Mouse (Mus musculus): Measurements from ENCODE around the gene Vmn1r233. TPM values are rescaled to one million over a fixed set of nuclear protein-coding genes. Genes with fewer than 3 reads are reported as not detected.

Vmn1r233 gene
- not detected for total RNA-seq (2021)

GRCm38 (mm10) chr17:20996364-20996763 lies at the start of gene Vmn1r233:
Gene Vmn1r233 (minus strand): TSS chr17:20996464.
- DNase-seq = no peak

- DNase-seq = no peak
These were observed 22.3 kb upstream of the Vmn1r233 start for GRCm38 (mm10) chr17:21018410-21019080.

GRCm38 (mm10) chr17:21009726-21010125 lies 13.5 kb upstream of the Vmn1r233 start:
- no peak for DNase-seq

DNA sequence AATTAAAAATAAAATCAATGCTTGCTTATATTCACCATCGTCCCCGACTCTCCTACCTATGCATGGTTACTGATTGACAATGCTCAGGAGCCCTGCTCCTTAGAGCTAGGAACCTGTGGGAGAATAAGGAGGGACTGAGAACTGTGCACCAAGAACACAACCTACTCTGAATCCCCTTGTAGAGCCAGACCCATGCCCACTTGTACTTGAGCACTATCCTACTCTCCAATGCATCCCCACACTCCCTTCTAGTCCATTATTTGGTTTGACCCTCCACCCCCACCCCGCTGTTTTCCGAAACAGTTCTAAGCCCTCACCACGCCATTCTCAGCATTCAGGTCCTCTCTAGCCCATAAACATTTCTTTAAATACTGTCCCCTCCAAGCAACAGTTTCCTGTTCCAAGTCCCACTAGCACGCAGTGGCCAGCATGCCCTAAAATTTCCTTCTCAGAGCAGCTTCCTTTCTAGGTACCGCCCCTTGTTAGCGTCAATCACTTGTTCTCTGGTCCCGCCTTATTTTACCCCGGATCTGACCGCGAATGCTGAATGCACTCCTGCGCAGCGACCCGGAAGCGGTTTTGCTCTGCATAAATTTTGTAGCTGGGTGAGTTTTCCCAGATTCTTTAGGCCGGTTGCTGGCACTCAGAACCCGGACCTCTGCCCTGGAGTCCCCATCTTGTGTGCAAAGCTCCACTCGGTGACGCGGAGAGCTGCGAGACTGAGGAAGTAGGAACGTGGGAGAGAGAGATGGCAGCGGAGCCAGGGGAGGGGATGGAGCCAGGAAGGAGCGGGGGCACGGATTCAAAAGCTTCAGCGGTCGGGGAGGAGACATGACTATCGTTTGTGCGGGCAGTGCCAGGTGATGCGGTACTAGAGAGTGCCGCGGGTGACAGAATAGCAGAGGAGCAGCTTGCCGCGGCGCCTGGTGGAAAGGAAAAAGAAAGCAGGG lies 12.4 kb upstream of the Vmn1r233 start, which contains the start of gene Zfp160:
Gene Zfp160 (plus strand): TSS at position 522 of the 950 bp plus-strand sequence.
- DNase-seq = peak; percentile 85

DNA sequence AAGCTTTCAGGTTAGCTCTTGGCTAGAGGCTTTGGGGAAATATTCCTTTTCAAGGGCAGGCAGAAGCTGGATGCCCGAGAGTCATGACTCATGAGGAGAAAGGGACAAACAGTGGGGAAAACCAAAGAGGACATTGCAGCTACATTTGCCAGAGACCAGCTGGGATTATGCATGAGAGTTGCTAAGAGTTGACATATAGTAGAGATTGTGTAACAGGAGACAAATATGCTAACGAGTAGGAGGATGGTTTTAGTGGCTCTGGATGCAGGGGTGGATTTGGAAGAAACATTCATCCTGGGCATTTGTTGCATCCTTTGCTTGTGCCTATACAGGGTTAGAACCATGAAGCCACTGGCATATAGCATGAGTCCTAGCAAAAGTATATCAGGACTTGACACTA lies 2.5 kb downstream of the Vmn1r233 start:
- DNase-seq = no peak

GRCm38 (mm10) chr17:20966681-20967080 lies 29.6 kb downstream of the Vmn1r233 start:
- no peak for DNase-seq

GRCm38 (mm10) chr17:20965421-20965820 lies 30.8 kb downstream of the Vmn1r233 start:
- peak; percentile 14 for DNase-seq

DNA sequence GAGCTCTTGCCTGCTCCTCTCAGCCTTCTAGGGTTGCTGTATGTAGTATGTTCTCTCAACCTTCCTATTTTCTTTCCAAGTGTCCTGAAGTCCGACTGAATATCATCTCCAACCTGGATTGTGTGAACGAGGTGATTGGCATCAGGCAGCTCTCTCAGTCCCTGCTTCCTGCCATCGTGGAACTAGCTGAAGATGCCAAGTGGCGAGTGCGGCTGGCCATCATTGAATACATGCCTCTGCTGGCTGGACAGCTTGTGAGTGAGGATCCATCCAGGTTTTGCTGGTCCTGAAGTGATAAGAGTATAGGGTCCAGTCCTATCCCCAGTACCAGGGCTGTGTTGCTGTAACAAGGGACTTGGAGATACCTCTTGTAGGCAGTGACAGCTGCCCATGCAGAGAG lies 35.9 kb downstream of the Vmn1r233 start:
- no peak for DNase-seq

DNA sequence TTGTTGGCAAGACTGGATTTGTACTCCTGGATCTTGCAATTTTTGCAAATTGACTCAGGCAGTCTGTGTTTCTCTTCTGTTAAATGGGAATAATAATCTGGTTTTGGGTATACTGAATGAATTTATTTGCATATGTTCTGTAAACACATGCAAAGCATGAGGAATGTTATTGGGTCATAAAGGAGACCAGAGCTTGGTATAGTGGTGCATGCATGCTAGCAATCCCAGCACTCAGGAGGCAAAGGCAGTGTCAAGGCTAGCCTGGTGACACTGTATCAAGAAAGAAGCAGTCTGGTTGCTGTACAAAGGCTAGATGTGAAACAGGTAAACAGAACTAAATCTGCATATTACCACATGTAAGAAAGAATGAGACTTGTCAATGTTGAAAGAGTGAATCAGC lies 49.6 kb downstream of the Vmn1r233 start:
- DNase-seq = no peak

GRCm38 (mm10) chr17:20946026-20946565 lies 50.2 kb downstream of the Vmn1r233 start:
- peak; percentile 27 for DNase-seq

GRCm38 (mm10) chr17:20944985-20945891 lies 51.0 kb downstream of the Vmn1r233 start, which contains the start of gene Ppp2r1a:
Gene Ppp2r1a (plus strand): TSS chr17:20945311.
- peak; percentile 99 for DNase-seq

GRCm38 (mm10) chr17:20944226-20944625 lies 52.0 kb downstream of the Vmn1r233 start:
- no peak for DNase-seq

Other genes with a start within 250 kb of the Vmn1r233 start
- not detected for gene Vmn1r228, start 210.3 kb downstream of the Vmn1r233 start, total RNA-seq (2021)
- gene Vmn1r229, start 184.9 kb downstream of the Vmn1r233 start, total RNA-seq (2021) = under 1 TPM in 1 of 2 experiments, not detected in 1; 0.02 TPM
- gene Vmn1r230, start 156.0 kb downstream of the Vmn1r233 start, total RNA-seq (2021) = not detected
- not detected for gene Vmn1r231, start 91.4 kb downstream of the Vmn1r233 start, total RNA-seq (2021)
- not detected for gene Vmn1r232, start 76.8 kb downstream of the Vmn1r233 start, total RNA-seq (2021)
- gene Ppp2r1a, start 51.2 kb downstream of the Vmn1r233 start, total RNA-seq (2021) = 100 to 1,000 TPM; 287 to 293 TPM
- gene Zfp160, start 12.4 kb upstream of the Vmn1r233 start, total RNA-seq (2021) = 10 to 100 TPM; 18.3 to 21.5 TPM
- not detected for gene Vmn1r234, start 229.6 kb upstream of the Vmn1r233 start, total RNA-seq (2021)

Data from heart, postnatal 4 days (tissue).